Mouse (Mus musculus): ENCODE results near the gene Mpc1. TPM values are rescaled to one million over a fixed set of nuclear protein-coding genes. Genes with fewer than 3 reads are reported as not detected.
A peak's percentile ranks its signal among the peaks of the same experiment; 100 is the strongest.

Mpc1 gene
- total and polyA plus RNA-seq, 3 experiments = 17.5 to 89.6 (median 59.4) TPM

DNA sequence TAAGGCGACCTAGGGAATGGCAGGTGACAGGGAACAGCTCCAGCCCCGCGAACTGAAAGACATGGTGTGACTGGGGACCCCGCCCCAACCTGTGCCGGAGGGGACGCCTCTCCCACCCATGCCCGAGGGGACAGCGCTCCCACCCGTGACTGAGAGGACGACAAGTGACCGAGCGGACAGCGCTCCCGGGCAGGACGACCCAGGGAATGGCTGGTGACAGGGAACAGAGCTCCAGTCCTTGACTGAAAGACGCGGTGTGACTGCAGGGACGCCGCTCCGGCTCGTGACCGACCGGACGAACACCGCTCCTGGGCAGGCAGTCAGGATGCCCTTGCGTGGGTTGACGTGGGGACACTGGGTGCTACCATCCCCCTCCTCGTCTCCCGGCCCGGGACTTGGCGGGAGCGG, 1.6 kb downstream of the Mpc1 start:
- TF ChIP-seq CTCF (IDR thresholded peaks at IDR 0.05; ENCODE audit: low read depth, low read length) (no peak), GATA2 (IDR thresholded peaks at IDR 0.05; ENCODE audit: borderline replicate concordance, low read depth, low read length) (no peak), TAL1 (conservative IDR thresholded peaks at IDR 0.05; ENCODE audit: low read depth, low read length) (no peak), POLR2AphosphoS5 (IDR thresholded peaks at IDR 0.05; ENCODE audit: insufficient replicate concordance, low read depth, low read length) (no peak), GATA1 (IDR thresholded peaks at IDR 0.05; ENCODE audit: borderline replicate concordance, low read length) (no peak)
- H3K36me3 ChIP-seq (replicated peaks) = peaks cover 12% of the 10 kb centered on the region
- H3K4me3 ChIP-seq (ENCODE audit: low read depth, low read length) = peak overlapping the region; percentile 99
- DNase-seq (ENCODE audit: low spot score) (peak; percentile 12), ATAC-seq (ENCODE audit: extremely low read depth, insufficient number of reproducible peaks, low FRiP score, poor library complexity, severe bottlenecking) (no peak)
- no peaks in the 10 kb centered on the region for H3K9me3 ChIP-seq (replicated peaks)
- peaks cover 32% of the 10 kb centered on the region for H3K4me1 ChIP-seq (ENCODE audit: insufficient read depth, low read depth, low read length)
- no peaks in the 10 kb centered on the region for H3K27me3 ChIP-seq (ENCODE audit: insufficient read depth, low read length)

DNA sequence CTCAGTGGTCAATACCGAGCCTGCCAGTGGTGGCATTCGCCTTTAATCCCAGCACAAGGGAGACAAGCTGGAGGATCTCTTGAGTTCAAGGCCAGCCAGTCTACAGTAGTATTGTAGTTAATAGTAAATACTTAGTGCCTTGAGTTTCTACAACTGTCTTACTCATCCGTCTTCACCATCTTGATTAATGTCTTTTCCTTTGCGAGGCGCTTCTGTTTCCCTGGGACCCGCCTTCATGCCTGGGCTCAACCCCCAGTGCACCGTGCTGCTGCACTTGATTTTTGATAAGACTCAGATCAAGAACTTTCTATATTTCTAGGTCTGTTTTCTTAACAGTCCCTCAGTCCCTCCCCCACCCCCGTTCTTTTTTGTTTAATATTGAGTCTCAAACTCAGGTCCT, 2.4 kb downstream of the Mpc1 start:
- peak overlapping the region; percentile 99; the same call in 1 of the 2 replicates for H3K4me3 ChIP-seq (ENCODE audit: low read depth, low read length)
- TF ChIP-seq GATA2 (IDR thresholded peaks at IDR 0.05; ENCODE audit: borderline replicate concordance, low read depth, low read length) (no peak), TAL1 (conservative IDR thresholded peaks at IDR 0.05; ENCODE audit: low read depth, low read length) (no peak), POLR2AphosphoS5 (IDR thresholded peaks at IDR 0.05; ENCODE audit: insufficient replicate concordance, low read depth, low read length) (no peak), CTCF (IDR thresholded peaks at IDR 0.05; ENCODE audit: low read depth, low read length) (no peak), GATA1 (IDR thresholded peaks at IDR 0.05; ENCODE audit: borderline replicate concordance, low read length) (no peak)
- peaks cover 32% of the 10 kb centered on the region for H3K4me1 ChIP-seq (ENCODE audit: insufficient read depth, low read depth, low read length)
- no peaks in the 10 kb centered on the region for H3K9me3 ChIP-seq (replicated peaks)
- H3K36me3 ChIP-seq (replicated peaks) = peaks cover 19% of the 10 kb centered on the region
- H3K27me3 ChIP-seq (ENCODE audit: insufficient read depth, low read length) = no peaks in the 10 kb centered on the region
- no peak for ATAC-seq (ENCODE audit: extremely low read depth, insufficient number of reproducible peaks, low FRiP score, poor library complexity, severe bottlenecking)
- DNase-seq (ENCODE audit: low spot score) = peak; percentile 5

DNA sequence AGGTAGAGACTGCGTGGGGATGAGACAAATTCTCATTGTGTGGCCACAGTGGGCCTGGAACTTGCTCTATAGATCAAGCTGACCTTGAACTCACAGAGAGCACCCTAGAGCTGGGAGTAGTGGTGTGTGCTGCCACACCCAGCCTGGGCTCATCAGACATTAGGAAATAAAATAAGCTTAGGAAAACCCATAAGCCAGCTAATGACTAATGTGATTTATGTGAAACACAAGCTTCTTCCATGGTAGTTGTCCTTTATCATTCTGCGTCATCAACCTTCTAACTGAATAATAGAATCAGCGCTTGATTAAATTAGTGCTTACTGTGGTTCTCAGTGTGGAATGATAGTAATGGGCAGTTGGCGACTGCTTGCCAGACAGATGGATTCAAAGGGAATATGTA, 4.3 kb downstream of the Mpc1 start:
- Histone ChIP-seq H3K36me3 (replicated peaks) (peaks cover 28% of the 10 kb centered on the region), H3K27me3 (ENCODE audit: insufficient read depth, low read length) (no peaks in the 10 kb centered on the region), H3K4me3 (ENCODE audit: low read depth, low read length) (no peak overlapping the region), H3K9me3 (replicated peaks) (no peaks in the 10 kb centered on the region), H3K4me1 (ENCODE audit: insufficient read depth, low read depth, low read length) (peaks cover 30% of the 10 kb centered on the region)
- TF ChIP-seq GATA2 (IDR thresholded peaks at IDR 0.05; ENCODE audit: borderline replicate concordance, low read depth, low read length) (no peak), POLR2AphosphoS5 (IDR thresholded peaks at IDR 0.05; ENCODE audit: insufficient replicate concordance, low read depth, low read length) (no peak), TAL1 (conservative IDR thresholded peaks at IDR 0.05; ENCODE audit: low read depth, low read length) (no peak), GATA1 (IDR thresholded peaks at IDR 0.05; ENCODE audit: borderline replicate concordance, low read length) (no peak), CTCF (IDR thresholded peaks at IDR 0.05; ENCODE audit: low read depth, low read length) (no peak)
- no peak for DNase-seq (ENCODE audit: low spot score)
- no peak for ATAC-seq (ENCODE audit: extremely low read depth, insufficient number of reproducible peaks, low FRiP score, poor library complexity, severe bottlenecking)

DNA sequence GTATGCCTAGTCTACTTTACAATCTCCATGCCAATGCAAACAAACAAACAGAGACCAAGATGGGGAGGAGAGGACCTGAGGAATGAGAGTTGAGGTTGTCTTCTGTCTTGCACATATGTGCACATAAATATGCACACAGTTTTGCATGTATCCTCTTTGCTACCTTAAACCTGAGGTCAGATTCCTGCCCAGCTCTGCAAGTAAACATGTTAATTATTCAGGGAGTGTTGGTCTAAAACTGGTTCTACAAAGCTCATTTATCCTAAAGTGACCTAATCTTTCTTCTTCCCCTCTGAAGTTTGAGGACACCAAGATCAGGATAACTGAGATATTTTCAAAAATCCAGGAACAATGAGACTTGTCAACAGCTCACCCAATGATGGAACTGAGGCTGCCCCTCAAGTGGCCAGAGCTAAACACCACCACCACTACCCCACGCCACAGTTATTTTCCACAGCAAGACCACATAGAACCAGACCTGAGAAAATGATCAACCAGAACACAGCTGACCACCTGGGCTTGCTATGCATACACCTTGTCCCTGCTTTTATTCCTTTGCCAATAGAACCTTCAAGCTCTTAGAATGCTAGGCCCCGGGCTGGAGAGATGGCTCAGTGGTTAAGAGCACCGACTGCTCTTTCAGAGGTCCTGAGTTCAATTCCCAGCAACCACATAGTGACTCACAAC, 7.4 kb downstream of the Mpc1 start:
- no peak for ATAC-seq (ENCODE audit: extremely low read depth, insufficient number of reproducible peaks, low FRiP score, poor library complexity, severe bottlenecking)
- no peak overlapping the region for H3K4me3 ChIP-seq (ENCODE audit: low read depth, low read length)
- H3K27me3 ChIP-seq (ENCODE audit: insufficient read depth, low read length) = no peaks in the 10 kb centered on the region
- peaks cover 44% of the 10 kb centered on the region for H3K36me3 ChIP-seq (replicated peaks)
- no peaks in the 10 kb centered on the region for H3K9me3 ChIP-seq (replicated peaks)
- peaks cover 9% of the 10 kb centered on the region for H3K4me1 ChIP-seq (ENCODE audit: insufficient read depth, low read depth, low read length)
- DNase-seq (ENCODE audit: low spot score) = no peak
- TF ChIP-seq TAL1 (conservative IDR thresholded peaks at IDR 0.05; ENCODE audit: low read depth, low read length) = no peak
- TF ChIP-seq POLR2AphosphoS5 (IDR thresholded peaks at IDR 0.05; ENCODE audit: insufficient replicate concordance, low read depth, low read length) = no peak

DNA sequence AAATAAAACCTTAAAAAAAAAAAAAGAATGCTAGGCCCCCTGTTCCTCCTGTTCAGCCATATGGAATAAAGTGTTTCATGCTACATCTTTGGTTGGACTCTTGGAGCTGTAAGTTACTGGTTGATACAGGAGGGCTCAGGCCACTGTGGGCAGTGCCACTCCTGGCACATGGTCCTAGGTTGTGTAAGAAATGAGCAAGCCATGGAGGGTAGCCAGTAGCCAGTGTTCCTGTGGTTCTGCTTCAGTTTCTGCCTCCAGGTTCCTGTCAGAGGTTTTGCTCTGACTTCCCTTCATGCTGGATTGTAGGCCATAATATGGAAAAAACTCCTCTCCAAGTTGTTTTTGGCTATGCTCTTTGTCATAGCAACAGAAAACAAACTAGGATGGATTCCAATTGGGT, 8.0 kb downstream of the Mpc1 start:
- no peak overlapping the region for H3K4me3 ChIP-seq (ENCODE audit: low read depth, low read length)
- peaks cover 4% of the 10 kb centered on the region for H3K4me1 ChIP-seq (ENCODE audit: insufficient read depth, low read depth, low read length)
- DNase-seq (ENCODE audit: low spot score) = no peak
- no peaks in the 10 kb centered on the region for H3K27me3 ChIP-seq (ENCODE audit: insufficient read depth, low read length)
- no peak for TF ChIP-seq POLR2AphosphoS5 (IDR thresholded peaks at IDR 0.05; ENCODE audit: insufficient replicate concordance, low read depth, low read length)
- TF ChIP-seq GATA2 (IDR thresholded peaks at IDR 0.05; ENCODE audit: borderline replicate concordance, low read depth, low read length) = no peak
- H3K9me3 ChIP-seq (replicated peaks) = no peaks in the 10 kb centered on the region
- peaks cover 49% of the 10 kb centered on the region for H3K36me3 ChIP-seq (replicated peaks)
- no peak for ATAC-seq (ENCODE audit: extremely low read depth, insufficient number of reproducible peaks, low FRiP score, poor library complexity, severe bottlenecking)

DNA sequence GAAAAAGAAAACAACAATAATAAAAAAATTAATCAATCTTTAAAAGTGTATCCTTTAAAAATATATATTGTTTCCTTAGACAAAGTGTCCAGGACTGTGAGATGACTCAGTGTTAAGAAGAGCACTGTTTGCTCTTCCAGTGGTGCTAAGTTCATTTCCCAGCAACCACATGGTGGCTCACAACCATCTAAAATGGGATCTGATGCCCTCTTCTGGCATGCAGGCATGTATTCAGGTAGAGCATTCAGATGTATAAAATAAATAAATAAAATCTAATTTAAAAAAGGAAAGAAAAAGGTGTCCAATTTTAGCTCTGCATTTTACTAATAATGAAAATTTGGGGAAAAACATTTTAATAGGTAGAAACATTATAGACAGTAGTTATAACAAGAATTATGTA, 13.1 kb downstream of the Mpc1 start:
- no peaks in the 10 kb centered on the region for H3K27me3 ChIP-seq (ENCODE audit: insufficient read depth, low read length)
- peaks cover 64% of the 10 kb centered on the region for H3K36me3 ChIP-seq (replicated peaks)
- H3K4me3 ChIP-seq (ENCODE audit: low read depth, low read length) = no peak overlapping the region
- ATAC-seq (ENCODE audit: extremely low read depth, insufficient number of reproducible peaks, low FRiP score, poor library complexity, severe bottlenecking) = no peak
- TF ChIP-seq POLR2AphosphoS5 (IDR thresholded peaks at IDR 0.05; ENCODE audit: insufficient replicate concordance, low read depth, low read length) (no peak), TAL1 (conservative IDR thresholded peaks at IDR 0.05; ENCODE audit: low read depth, low read length) (no peak), CTCF (IDR thresholded peaks at IDR 0.05; ENCODE audit: low read depth, low read length) (no peak), GATA1 (IDR thresholded peaks at IDR 0.05; ENCODE audit: borderline replicate concordance, low read length) (no peak), GATA2 (IDR thresholded peaks at IDR 0.05; ENCODE audit: borderline replicate concordance, low read depth, low read length) (no peak)
- no peaks in the 10 kb centered on the region for H3K4me1 ChIP-seq (ENCODE audit: insufficient read depth, low read depth, low read length)
- H3K9me3 ChIP-seq (replicated peaks) = no peaks in the 10 kb centered on the region
- DNase-seq (ENCODE audit: low spot score) = no peak
